ENCODE assay signal across 10 mouse cellular contexts in genomic region chr17:23679127-23679835, GRCm38 (mm10). TPM values are rescaled to one million over a fixed set of nuclear protein-coding genes. Genes with fewer than 3 reads are reported as not detected.
A peak's percentile ranks its signal among the peaks of the same experiment; 100 is the strongest.
DNase-seq lines count a peak whose midpoint lies in the region; ATAC-seq lines count a peak whose summit lies in the region.
"Had no signal": no experiment of that assay in that cellular context is flagged by ENCODE, and none has a peak within 500 bp of the region (broad histone marks: within the 10 kb centered on the region; RNA-seq: fewer than 3 reads in every experiment).

Gene Cldn6, plus strand, starts transcription at chr17:23679249.

- H3K4me1 ChIP-seq in heart, embryonic 12.5 days (replicated peaks), result peaks cover 24% of the 10 kb centered on the region
- H3K4me1 ChIP-seq in hindbrain, embryonic 13.5 days (replicated peaks), result peaks cover 55% of the 10 kb centered on the region
- peaks cover 37% of the 10 kb centered on the region for H3K4me1 ChIP-seq in midbrain, embryonic 12.5 days

- no peak for ATAC-seq in heart, embryonic 12.5 days (ENCODE audit: insufficient number of reproducible peaks, low FRiP score)
- ATAC-seq in hindbrain, embryonic 13.5 days (ENCODE audit: low FRiP score), result no peak
- ATAC-seq in midbrain, embryonic 12.5 days (ENCODE audit: low FRiP score, low read depth), result no peak

- peaks cover 4% of the 10 kb centered on the region; the same call in 1 of the 2 replicates for H3K36me3 ChIP-seq in heart, embryonic 12.5 days
- H3K36me3 ChIP-seq in hindbrain, embryonic 13.5 days, result no peaks in the 10 kb centered on the region
- no peaks in the 10 kb centered on the region for H3K36me3 ChIP-seq in midbrain, embryonic 12.5 days

- WGBS in heart, embryonic 12.5 days, result 2% methylated on average over 38 of the region's 38 CpGs
- 2% methylated on average over 38 of the region's 38 CpGs for WGBS in hindbrain, embryonic 13.5 days
- WGBS in midbrain, embryonic 12.5 days, result 3% methylated on average over 38 of the region's 38 CpGs

- H3K27me3 ChIP-seq in heart, embryonic 12.5 days (replicated peaks), result peaks cover 62% of the 10 kb centered on the region
- H3K27me3 ChIP-seq in hindbrain, embryonic 13.5 days, result peaks cover 98% of the 10 kb centered on the region
- peaks cover 98% of the 10 kb centered on the region for H3K27me3 ChIP-seq in midbrain, embryonic 12.5 days

- H3K9me3 ChIP-seq in heart, embryonic 12.5 days (replicated peaks), result no peaks in the 10 kb centered on the region
- no peaks in the 10 kb centered on the region for H3K9me3 ChIP-seq in hindbrain, embryonic 13.5 days
- no peaks in the 10 kb centered on the region for H3K9me3 ChIP-seq in midbrain, embryonic 12.5 days

- H3K27ac ChIP-seq in heart, embryonic 12.5 days (ENCODE audit: poor library complexity, severe bottlenecking), result no peak within 1 kb of the TSS
- no peak within 1 kb of the TSS for H3K27ac ChIP-seq in hindbrain, embryonic 13.5 days
- H3K27ac ChIP-seq in midbrain, embryonic 12.5 days (replicated peaks), result no peak within 1 kb of the TSS

- H3K9ac ChIP-seq in heart, embryonic 12.5 days, result no peak within 1 kb of the TSS
- no peak within 1 kb of the TSS for H3K9ac ChIP-seq in hindbrain, embryonic 13.5 days
- H3K9ac ChIP-seq in midbrain, embryonic 12.5 days (replicated peaks), result no peak within 1 kb of the TSS

- no peak for DNase-seq in heart, postnatal 25 days (ENCODE audit: low spot score)
- peak; percentile 58 for DNase-seq in R1 (ENCODE audit: low read depth, low spot score)
- no peak for DNase-seq in right cerebral cortex, postnatal 4 days
- no peak for DNase-seq in ovary, adult 18-20 months (ENCODE audit: low spot score)
- DNase-seq in layer of hippocampus, adult 11-12 months (ENCODE audit: low spot score), result no peak
- DNase-seq: gastrocnemius, postnatal 14 days; thymus, adult 2 months had no signal

- intact Hi-C loops in heart, postnatal 25 days (cut with DNase I), result loop anchor here (1.0 kb wide), 1 partner anchor 46 kb away; no protein-coding TSS in a partner anchor

- H3K4me3 ChIP-seq in heart, embryonic 12.5 days, result peak within 1 kb of the TSS; percentile 12
- H3K4me3 ChIP-seq in hindbrain, embryonic 13.5 days, result peak within 1 kb of the TSS; percentile 5
- H3K4me3 ChIP-seq in midbrain, embryonic 12.5 days, result peak within 1 kb of the TSS; percentile 18

- peak within 1 kb of the TSS; percentile 48 for H3K4me2 ChIP-seq in heart, embryonic 12.5 days
- peak within 1 kb of the TSS; percentile 32 for H3K4me2 ChIP-seq in hindbrain, embryonic 13.5 days
- peak within 1 kb of the TSS; percentile 28 for H3K4me2 ChIP-seq in midbrain, embryonic 12.5 days (replicated peaks)

RNA-seq across cellular contexts. Expression of gene Cldn6, which starts in this region (rescaled TPM):
- 2.2 and 3.1 TPM in 2 replicates for polyA plus RNA-seq in heart, embryonic 12.5 days (2016; fragmentation: Nextera tagmentation; extraction: Ambion mirVana)
- total RNA-seq in heart, postnatal 25 days (2021), result not detected
- 0.61 and 0.85 TPM in 2 replicates for polyA plus RNA-seq in hindbrain, embryonic 13.5 days (2015; fragmentation: Nextera tagmentation; extraction: Ambion mirVana)
- 1.7 and 2.8 TPM in 2 replicates for polyA plus RNA-seq in midbrain, embryonic 12.5 days (2016; fragmentation: Nextera tagmentation; extraction: Ambion mirVana)
- total RNA-seq: gastrocnemius, postnatal 14 days had no signal
